Comparison of ENCODE assay signal across 1 mouse cellular context in genomic region chr14:34618808-34619207, GRCm38 (mm10).
TF ChIP-seq lines count a peak whose summit lies in the region.

No protein-coding gene starts in this region.

TF ChIP-seq in MEL, 35 proteins besides CTCF, POLR2A, EP300 and RAD21:
- TF ChIP-seq GABPA (IDR thresholded peaks at IDR 0.05; ENCODE audit: low read depth, low read length) (no peak), MEF2A (IDR thresholded peaks at IDR 0.05; ENCODE audit: extremely low read depth, insufficient replicate concordance, low read depth, low read length, poor library complexity, severe bottlenecking) (no peak), ZMIZ1 (IDR thresholded peaks at IDR 0.05; ENCODE audit: low read depth, low read length) (no peak), CHD1 (IDR thresholded peaks at IDR 0.05; ENCODE audit: low read depth, low read length) (no peak), POLR2AphosphoS2 (IDR thresholded peaks at IDR 0.05; ENCODE audit: low read length) (no peak), BHLHE40 (IDR thresholded peaks at IDR 0.05; ENCODE audit: borderline replicate concordance, low read depth, low read length) (no peak), TBP (IDR thresholded peaks at IDR 0.05; ENCODE audit: low read depth, low read length) (no peak), ELF1 (IDR thresholded peaks at IDR 0.05; ENCODE audit: low read depth, low read length) (no peak), ZNF384 (IDR thresholded peaks at IDR 0.05; ENCODE audit: low read depth, low read length) (no peak), ZC3H11A (IDR thresholded peaks at IDR 0.05; ENCODE audit: low read depth, low read length) (no peak), ETS1 (IDR thresholded peaks at IDR 0.05; ENCODE audit: low read depth, low read length) (no peak), RCOR1 (IDR thresholded peaks at IDR 0.05; ENCODE audit: low read depth, low read length) (no peak), HCFC1 (IDR thresholded peaks at IDR 0.05; ENCODE audit: low read depth, low read length) (no peak), TAL1 (IDR thresholded peaks at IDR 0.05; ENCODE audit: low read length) (no peak), CHD2 (IDR thresholded peaks at IDR 0.05; ENCODE audit: low read length) (no peak), NRF1 (IDR thresholded peaks at IDR 0.05; ENCODE audit: insufficient read depth, low read depth, low read length, poor library complexity, severe bottlenecking) (no peak), MXI1 (IDR thresholded peaks at IDR 0.05; ENCODE audit: low read depth, low read length) (no peak), MAFK (IDR thresholded peaks at IDR 0.05; ENCODE audit: borderline replicate concordance, low read depth, low read length) (no peak)
